Mouse (Mus musculus) embryonic fibroblast, embryonic 13.5 days (primary cell): Measurements from ENCODE around the gene Pced1b.

ENCODE experiments used
- CTCF ChIP-seq: IDR thresholded peaks from 2 replicates; pipeline ENCODE4 v1.5.1; 2011; ENCODE audit warnings: mild to moderate bottlenecking, control low read depth, low read length, moderate library complexity, borderline replicate concordance; ENCODE audit not compliant: insufficient read depth
- POLR2A ChIP-seq: IDR thresholded peaks from 2 replicates; pipeline ENCODE4 v1.6.1; 2011; ENCODE audit warnings: low read depth, mild to moderate bottlenecking, control low read depth, low read length, moderate library complexity

DNA sequence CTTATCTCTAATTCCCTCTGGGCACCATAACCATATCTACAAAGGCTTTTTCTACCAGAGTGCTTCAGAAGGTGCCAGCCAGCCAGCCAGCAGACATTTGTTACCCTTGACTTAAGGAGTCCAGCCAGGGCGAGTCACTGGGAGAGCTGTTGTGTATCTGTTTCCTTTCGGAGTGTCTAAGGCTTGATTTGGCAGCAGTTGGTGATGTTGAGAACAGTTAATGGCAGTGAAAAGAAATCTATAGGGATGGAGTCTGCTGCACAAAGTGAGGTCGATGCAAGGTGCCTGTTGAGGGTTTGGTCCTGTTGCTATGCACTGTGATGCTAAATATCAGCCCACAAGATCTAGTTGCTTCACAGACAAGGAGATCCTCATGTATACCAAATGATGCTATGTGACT lies 178.1 kb downstream of the Pced1b start:
- no peak for TF ChIP-seq POLR2A
- no peak for TF ChIP-seq CTCF
